Mouse (Mus musculus) limb, embryonic 12.5 days (tissue): Measurements from ENCODE around the gene Fabp6. TPM values are rescaled to one million over a fixed set of nuclear protein-coding genes. Genes with fewer than 3 reads are reported as not detected.

Experiments
- polyA plus RNA-seq: library from polyadenylated mRNA; unstranded; fragments of >200 nt; fragmentation: Nextera tagmentation; extraction: Ambion mirVana; gene quantifications from 2 replicates; pipeline ENCODE4 v1.2.1, GENCODE M21; 2016

Fabp6 gene
- polyA plus RNA-seq, 1 experiment from 2014 or later = not detected

Other genes starting within 250 kb of the Fabp6 start
- gene Pttg1, start 175.3 kb downstream of the Fabp6 start, polyA plus RNA-seq = 104 and 106 TPM in 2 replicates
- gene Slu7, start 167.8 kb downstream of the Fabp6 start, polyA plus RNA-seq = 58.5 and 68.0 TPM in 2 replicates
- 3.2 and 5.0 TPM in 2 replicates for gene C1qtnf2, start 127.3 kb downstream of the Fabp6 start, polyA plus RNA-seq
- gene Ccnjl, start 72.8 kb downstream of the Fabp6 start, polyA plus RNA-seq = 22.6 and 23.3 TPM in 2 replicates
- gene 4933415A04Rik, start 14.5 kb downstream of the Fabp6 start, polyA plus RNA-seq = 4.6 and 6.3 TPM in 2 replicates
- 43.4 and 49.7 TPM in 2 replicates for gene Pwwp2a, start 80.5 kb upstream of the Fabp6 start, polyA plus RNA-seq
- 74.4 and 74.8 TPM in 2 replicates for gene Ttc1, start 146.5 kb upstream of the Fabp6 start, polyA plus RNA-seq